Mouse (Mus musculus) stomach, embryonic 16.5 days (tissue): ENCODE data around the gene Ccdc15. TPM values are rescaled to one million over a fixed set of nuclear protein-coding genes. Genes with fewer than 3 reads are reported as not detected.

Source experiments
- ATAC-seq: fragments of 200-750 bp; cut with Nextera tagmentation; 2 replicates; pipeline ENCODE4 v1.8.0; 2017; ENCODE audit warnings: moderate number of reproducible peaks, moderate TSS enrichment; ENCODE audit not compliant: insufficient read depth, low FRiP score
- H3K27ac ChIP-seq: fragments of 300-500 bp; sonication (generic); 2 replicates; pipeline ENCODE4 v1.5.1; 2014; ENCODE audit warnings: low read length
- H3K27me3 ChIP-seq: fragments of 300-500 bp; sonication (generic); 2 replicates; pipeline ENCODE4 v1.6.1; 2014; ENCODE audit warnings: low read length, control low read depth, mixed read lengths; ENCODE audit not compliant: control insufficient read depth, insufficient read depth
- H3K36me3 ChIP-seq: fragments of 300-500 bp; sonication (generic); 2 replicates; pipeline ENCODE4 v1.6.1; 2014; ENCODE audit warnings: low read length; ENCODE audit not compliant: control insufficient read depth, insufficient read depth
- H3K4me1 ChIP-seq: fragments of 300-500 bp; sonication (generic); 2 replicates; pipeline ENCODE4 v1.6.1; 2014; ENCODE audit warnings: low read length, control low read depth, mixed read lengths; ENCODE audit not compliant: control insufficient read depth, insufficient read depth
- H3K4me2 ChIP-seq: fragments of 300-500 bp; sonication (generic); 2 replicates; pipeline ENCODE4 v1.6.1; 2014; ENCODE audit warnings: low read depth, low read length, mixed read lengths
- H3K4me3 ChIP-seq: fragments of 300-500 bp; sonication (generic); replicated peaks from 2 replicates; pipeline ENCODE4 v1.5.1; 2014; ENCODE audit warnings: mild to moderate bottlenecking, low read length
- H3K9ac ChIP-seq: fragments of 300-500 bp; sonication (generic); 2 replicates; pipeline ENCODE4 v1.6.1; 2014; ENCODE audit warnings: low read length
- H3K9me3 ChIP-seq: fragments of 300-500 bp; sonication (generic); replicated peaks from 2 replicates; pipeline ENCODE4 v1.6.1; 2016; ENCODE audit warnings: low read length, control low read depth; ENCODE audit not compliant: control insufficient read depth
- WGBS: fragments of 180-500 bp; shearing (Covaris S2); extraction: QIAGEN DNeasy Blood & Tissue Kit; methylation state at CpG from one replicate; pipeline ENCODE4 v1.1.7; 2014; 5-methylcytosine and 5-hydroxymethylcytosine counted together
- polyA plus RNA-seq: library from polyadenylated mRNA; unstranded; fragments of >200 nt; fragmentation: Nextera tagmentation; extraction: Ambion mirVana; gene quantifications from 2 replicates; pipeline ENCODE4 v1.2.1, GENCODE M21; 2015

Gene Ccdc15
- polyA plus RNA-seq, 1 experiment from 2014 or later = 5.0 TPM

DNA sequence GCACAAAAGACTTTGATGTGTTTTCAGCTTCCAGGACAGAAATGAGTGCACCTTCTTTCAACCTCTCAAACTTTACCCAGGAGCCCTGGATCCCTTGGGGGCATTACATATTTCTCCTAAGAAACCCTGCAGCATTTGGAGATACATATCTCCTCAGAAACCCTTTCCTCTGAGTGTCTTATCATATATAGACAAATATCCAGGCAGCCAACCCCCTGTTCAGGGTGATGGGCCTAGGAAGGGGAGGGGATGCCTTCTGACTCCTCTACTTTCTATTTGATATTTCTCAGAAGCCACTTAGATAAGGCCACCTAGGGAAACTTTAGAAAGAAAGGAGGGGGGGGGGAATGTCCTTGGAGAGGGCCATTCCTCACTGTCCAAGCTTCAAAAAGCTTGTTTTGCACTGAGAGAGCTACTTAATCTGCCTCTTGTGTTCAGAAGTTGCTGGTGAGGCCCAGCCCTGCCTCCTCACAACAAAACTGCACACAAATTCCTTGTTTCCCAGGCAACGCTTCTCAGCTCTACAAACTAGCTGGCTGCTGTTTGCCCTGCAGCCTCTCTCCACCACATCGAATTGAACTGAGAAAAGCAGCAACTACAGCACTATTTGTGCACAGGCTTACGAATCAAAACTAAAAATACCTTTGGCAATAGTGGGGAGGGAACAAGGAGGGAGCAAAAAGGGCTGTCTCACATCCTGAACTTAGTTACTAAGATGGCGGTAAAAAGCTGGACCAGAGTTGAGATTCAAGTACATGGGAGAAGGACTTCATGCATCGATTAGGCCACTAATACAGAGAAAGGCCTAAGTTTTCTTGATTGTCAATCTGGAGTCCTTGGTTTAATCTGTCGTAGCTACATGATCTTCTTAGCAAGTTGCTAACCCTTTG lies 11.3 kb upstream of the Ccdc15 start:
- H3K9ac ChIP-seq = no peak overlapping the region
- peaks cover 7% of the 10 kb centered on the region for H3K4me1 ChIP-seq
- peak; percentile 60; the same call in 1 of the 2 replicates for ATAC-seq
- no peaks in the 10 kb centered on the region for H3K9me3 ChIP-seq
- no peaks in the 10 kb centered on the region for H3K36me3 ChIP-seq
- no peak overlapping the region for H3K4me3 ChIP-seq
- WGBS = 47% methylated on average over 6 of the region's 6 CpGs
- no peaks in the 10 kb centered on the region for H3K27me3 ChIP-seq
- H3K4me2 ChIP-seq = no peak overlapping the region
- peak overlapping the region; percentile 55 for H3K27ac ChIP-seq

DNA sequence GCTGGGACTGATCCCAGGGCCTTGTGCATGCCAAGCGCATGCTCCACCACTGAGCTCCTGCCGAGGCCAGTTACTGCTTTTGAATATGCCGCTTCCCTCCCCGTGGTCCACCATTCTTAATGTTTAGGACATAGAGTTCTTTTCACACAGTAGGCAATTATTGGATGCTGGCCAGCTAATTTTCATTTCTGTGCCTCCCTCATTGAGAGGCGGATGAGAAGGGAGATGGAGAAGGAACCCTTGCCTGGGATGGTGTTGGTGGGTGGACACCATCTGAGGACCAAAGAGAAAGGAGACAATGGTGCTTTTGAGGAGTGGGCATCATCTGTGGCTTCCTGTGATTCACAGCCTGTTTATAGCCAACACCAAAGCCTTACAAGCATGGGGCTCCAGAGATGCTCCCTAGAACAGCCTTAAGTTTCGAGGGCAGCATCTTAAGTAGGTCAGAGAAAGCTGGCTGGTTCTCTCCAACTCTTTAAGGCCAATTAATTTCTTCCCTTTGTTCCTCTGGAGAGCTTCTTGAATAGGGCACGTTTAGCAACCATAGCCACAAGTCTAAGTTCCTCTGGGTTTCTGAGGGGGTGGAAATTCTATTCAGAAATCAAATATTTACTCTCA lies 10.6 kb upstream of the Ccdc15 start:
- Histone ChIP-seq H3K27me3 (no peaks in the 10 kb centered on the region), H3K4me2 (no peak overlapping the region), H3K4me3 (no peak overlapping the region), H3K9ac (no peak overlapping the region), H3K27ac (peak overlapping the region; percentile 55; the same call in 1 of the 2 replicates), H3K4me1 (peaks cover 7% of the 10 kb centered on the region), H3K36me3 (no peaks in the 10 kb centered on the region), H3K9me3 (no peaks in the 10 kb centered on the region)
- WGBS = 73% methylated on average over 7 of the region's 7 CpGs
- no peak for ATAC-seq

DNA sequence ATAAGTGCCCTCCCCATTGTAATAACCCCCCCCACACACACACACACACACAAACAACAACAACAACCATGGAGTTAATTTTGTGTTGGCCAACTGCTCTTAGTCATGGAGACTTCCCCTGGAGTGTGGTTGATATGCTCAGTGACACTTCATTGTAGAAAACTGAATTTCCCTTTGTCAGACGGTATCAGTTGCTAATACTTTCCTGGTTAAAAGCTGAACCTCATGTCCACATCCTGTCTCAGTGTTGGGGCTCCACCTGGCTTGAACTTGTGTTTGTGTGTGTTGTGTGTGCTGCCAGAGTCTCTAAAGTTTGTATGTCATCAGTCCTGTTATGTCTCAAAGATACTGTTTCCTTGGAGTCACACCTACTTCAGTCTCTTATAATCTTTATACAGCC lies 6.3 kb upstream of the Ccdc15 start:
- H3K4me3 ChIP-seq = no peak overlapping the region
- H3K27ac ChIP-seq = no peak overlapping the region
- no peak for ATAC-seq
- H3K4me2 ChIP-seq = no peak overlapping the region
- H3K27me3 ChIP-seq = no peaks in the 10 kb centered on the region
- 66% methylated on average over 1 of the region's 1 CpGs for WGBS
- no peaks in the 10 kb centered on the region for H3K9me3 ChIP-seq
- H3K4me1 ChIP-seq = peaks cover 2% of the 10 kb centered on the region
- no peak overlapping the region for H3K9ac ChIP-seq
- H3K36me3 ChIP-seq = no peaks in the 10 kb centered on the region

DNA sequence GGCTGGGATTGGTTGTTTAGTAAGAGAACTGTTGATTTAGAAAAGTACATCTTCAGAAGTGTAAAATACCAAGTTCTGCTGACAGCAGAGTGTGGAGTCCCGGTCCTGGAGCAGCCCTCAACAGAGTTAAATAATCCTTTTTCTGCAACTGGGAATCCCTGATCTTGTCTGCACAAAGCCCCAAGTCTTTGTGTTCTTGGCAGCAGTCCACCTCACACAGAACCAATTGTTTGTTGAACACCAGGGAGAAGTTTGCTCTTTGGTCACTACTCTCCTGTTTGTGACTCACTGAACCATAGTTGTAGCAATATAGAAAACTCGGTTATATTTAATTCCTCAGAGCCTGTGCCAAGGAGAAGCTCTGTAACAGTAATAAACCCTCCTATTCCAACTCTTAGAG lies 3.0 kb upstream of the Ccdc15 start:
- Histone ChIP-seq H3K9ac (no peak overlapping the region), H3K27ac (0 out of 2 replicates have a peak overlapping the region, but pooled peaks have one; percentile 18), H3K4me2 (no peak overlapping the region), H3K9me3 (no peaks in the 10 kb centered on the region), H3K4me1 (peaks cover 9% of the 10 kb centered on the region; the same call in 1 of the 2 replicates), H3K36me3 (no peaks in the 10 kb centered on the region), H3K27me3 (no peaks in the 10 kb centered on the region), H3K4me3 (no peak overlapping the region)
- no peak for ATAC-seq
- 39% methylated on average over 2 of the region's 2 CpGs for whole genome bisulfite sequencing

DNA sequence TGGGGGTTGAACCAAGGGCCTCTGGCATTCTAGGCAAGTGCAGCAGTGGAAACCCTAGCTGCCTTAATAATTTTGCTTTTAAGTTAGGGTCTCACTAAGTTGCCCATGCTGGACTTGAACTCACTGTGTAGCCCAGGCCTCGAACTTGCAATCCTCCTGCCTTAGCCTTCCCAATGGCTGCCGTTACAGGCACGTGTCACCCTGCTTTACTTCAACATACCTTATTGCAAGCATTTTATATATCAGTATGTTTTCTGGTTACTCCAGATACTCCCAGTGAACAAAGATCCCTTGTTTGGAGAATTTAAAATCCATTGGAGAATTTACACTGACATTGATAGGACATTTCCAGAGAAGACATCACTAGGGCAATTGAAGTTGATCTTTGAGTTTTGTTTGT lies 818 bp upstream of the Ccdc15 start:
- 91% methylated on average over 3 of the region's 3 CpGs for WGBS
- no peak overlapping the region for H3K9ac ChIP-seq

DNA sequence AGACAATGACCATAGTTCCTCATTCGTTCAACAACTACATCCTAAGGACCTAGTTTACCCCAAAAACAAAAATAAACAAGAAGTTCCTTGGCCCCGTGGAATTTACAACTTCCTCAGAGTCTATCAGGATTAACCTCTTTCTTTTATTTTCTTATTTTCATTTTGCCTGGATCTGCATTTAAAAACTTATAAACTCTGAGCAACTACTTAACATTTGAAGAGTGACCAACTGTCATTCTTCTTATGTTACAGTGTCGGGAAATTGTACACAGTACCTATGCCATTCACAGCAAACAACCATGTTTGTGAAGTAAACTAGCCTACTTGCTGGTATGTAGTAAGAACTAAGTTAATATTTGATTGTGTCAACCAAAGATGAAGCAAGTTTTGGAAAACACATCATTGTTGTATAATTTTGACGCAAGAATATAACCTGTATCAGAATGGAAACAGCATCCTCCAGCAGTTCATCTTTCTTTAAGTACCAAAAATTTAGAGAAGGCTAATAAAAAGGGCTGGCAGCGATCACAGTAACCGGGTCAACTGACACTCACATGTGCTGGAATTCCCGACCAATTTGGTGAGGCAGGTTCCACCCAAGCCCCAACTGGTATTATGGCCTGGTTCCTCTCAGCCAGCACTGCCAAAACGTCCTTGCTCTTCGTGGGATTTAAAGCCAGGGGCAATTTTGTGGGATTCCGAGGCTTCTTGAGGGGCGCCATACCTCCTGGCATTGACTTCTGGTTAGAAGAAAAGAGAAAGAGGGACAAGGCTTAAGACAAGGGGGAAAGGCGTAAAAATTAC lies 846 bp downstream of the Ccdc15 start:
- 16% methylated on average over 12 of the region's 12 CpGs for WGBS
- Histone ChIP-seq H3K4me1 (peaks cover 9% of the 10 kb centered on the region; the same call in 1 of the 2 replicates), H3K4me2 (peak overlapping the region; percentile 97), H3K4me3 (peak overlapping the region; percentile 72), H3K36me3 (no peaks in the 10 kb centered on the region), H3K9me3 (no peaks in the 10 kb centered on the region), H3K9ac (peak overlapping the region; percentile 90), H3K27me3 (no peaks in the 10 kb centered on the region), H3K27ac (peak overlapping the region; percentile 91)
- ATAC-seq = no peak

More for the DNA sequence above, 818 bp upstream of the Ccdc15 start:
- H3K4me2 ChIP-seq = peak overlapping the region; percentile 97
- no peaks in the 10 kb centered on the region for H3K36me3 ChIP-seq
- ATAC-seq = no peak
- H3K27me3 ChIP-seq = no peaks in the 10 kb centered on the region
- peaks cover 9% of the 10 kb centered on the region; the same call in 1 of the 2 replicates for H3K4me1 ChIP-seq
- no peaks in the 10 kb centered on the region for H3K9me3 ChIP-seq
- H3K4me3 ChIP-seq = peak overlapping the region; percentile 72
- peak overlapping the region; percentile 91; the same call in 1 of the 2 replicates for H3K27ac ChIP-seq

DNA sequence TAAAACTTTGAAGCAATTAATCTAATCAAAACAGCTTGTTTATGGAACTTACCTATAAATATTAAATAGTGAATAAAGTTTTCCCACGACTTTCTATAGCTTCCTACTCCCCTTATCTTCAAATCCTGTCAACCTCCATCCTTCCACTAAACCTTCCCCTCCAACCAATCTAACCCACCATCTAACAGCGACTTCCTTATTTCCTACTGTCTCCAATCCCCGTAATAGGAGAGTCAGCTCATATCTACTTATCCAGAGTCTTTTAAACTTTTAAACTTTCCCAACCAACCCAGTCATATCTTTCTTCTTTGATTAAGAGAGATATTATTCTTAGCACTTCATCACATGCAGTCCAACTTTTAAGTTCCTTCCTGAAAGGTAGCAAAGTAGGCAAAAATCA lies 2.8 kb downstream of the Ccdc15 start:
- 76% methylated on average over 3 of the region's 3 CpGs for WGBS
- no peak overlapping the region for H3K9ac ChIP-seq
- no peak overlapping the region for H3K4me3 ChIP-seq
- ATAC-seq = no peak
- H3K27me3 ChIP-seq = no peaks in the 10 kb centered on the region
- no peak overlapping the region for H3K27ac ChIP-seq
- H3K4me1 ChIP-seq = peaks cover 9% of the 10 kb centered on the region; the same call in 1 of the 2 replicates
- H3K36me3 ChIP-seq = no peaks in the 10 kb centered on the region
- H3K9me3 ChIP-seq = no peaks in the 10 kb centered on the region
- no peak overlapping the region for H3K4me2 ChIP-seq

DNA sequence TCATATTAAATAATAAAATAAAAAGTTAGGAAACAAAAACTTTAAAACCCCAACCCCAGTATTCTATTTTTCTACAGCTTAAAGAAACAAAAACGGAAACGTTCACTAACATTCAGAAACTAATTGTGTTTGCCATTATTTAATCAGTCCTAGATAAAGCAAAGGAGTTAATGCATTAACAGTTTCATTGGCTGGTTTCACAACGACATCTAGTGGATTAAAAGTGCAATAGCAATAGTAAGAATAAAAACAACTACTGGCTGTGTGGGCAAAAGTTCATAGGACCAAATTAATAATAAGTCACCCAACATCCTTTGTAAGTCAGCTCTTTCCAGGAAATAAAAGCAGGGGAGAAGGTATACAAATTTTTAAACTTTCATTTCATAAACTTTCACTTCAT lies 18.8 kb downstream of the Ccdc15 start:
- no peak overlapping the region for H3K4me2 ChIP-seq
- no peaks in the 10 kb centered on the region for H3K36me3 ChIP-seq
- no peaks in the 10 kb centered on the region for H3K9me3 ChIP-seq
- 45% methylated on average over 3 of the region's 3 CpGs for WGBS
- no peak overlapping the region for H3K4me3 ChIP-seq
- no peak overlapping the region for H3K27ac ChIP-seq
- no peak overlapping the region for H3K9ac ChIP-seq
- ATAC-seq = no peak
- H3K4me1 ChIP-seq = no peaks in the 10 kb centered on the region
- H3K27me3 ChIP-seq = no peaks in the 10 kb centered on the region
